Mouse (Mus musculus): ENCODE results near the gene Umad1.

- TF ChIP-seq MYOG (IDR thresholded peaks at IDR 0.05; ENCODE audit: control insufficient read depth in 1 of 3, insufficient read depth in 1 of 3, insufficient read length in 2 of 3, low read depth in 2 of 3) = no peak
- TF ChIP-seq CEBPB (IDR thresholded peaks at IDR 0.05; ENCODE audit: insufficient read depth, poor library complexity, severe bottlenecking) = no peak
- TF ChIP-seq POLR2A (IDR thresholded peaks at IDR 0.05; ENCODE audit: insufficient read length, low read depth) = no peak
- no peak for TF ChIP-seq MAX (IDR thresholded peaks at IDR 0.05; ENCODE audit: low read depth)
- TF ChIP-seq POLR2AphosphoS2 (IDR thresholded peaks at IDR 0.05; ENCODE audit: insufficient read length, low read depth) = no peak
- TF ChIP-seq REST (IDR thresholded peaks at IDR 0.05; ENCODE audit: insufficient read depth, insufficient read length) = no peak
- no peak for TF ChIP-seq TCF12 (IDR thresholded peaks at IDR 0.05; ENCODE audit: insufficient read depth, poor library complexity, severe bottlenecking)
- no peak for TF ChIP-seq E2F4 (IDR thresholded peaks at IDR 0.05; ENCODE audit: insufficient read depth)
- TF ChIP-seq USF1 (IDR thresholded peaks at IDR 0.05; ENCODE audit: low read depth) = no peak
Observed at GRCm38 (mm10) chr6:8259667-8260044, 568 bp downstream of the Umad1 start.
